Mouse (Mus musculus): ENCODE measurements at regions not wholly inside any gene's neighbourhood (a gene's known extent, or its start where the extent isn't known, plus 50 kb on each side); places are given as distances from the start of the nearest gene placed in this dataset.

- TF ChIP-seq POLR2A (IDR thresholded peaks at IDR 0.05; ENCODE audit: insufficient read depth, low read depth, low read length) (no peak), EP300 (IDR thresholded peaks at IDR 0.05; ENCODE audit: insufficient read depth, low read depth, low read length) (no peak), CTCF (IDR thresholded peaks at IDR 0.05) (no peak)
Observed at GRCm38 (mm10) chr8:35917573-35917972, 152.0 kb downstream of the Gm19410 start.

Measured in heart, adult 2 months (tissue).